Mouse (Mus musculus): ENCODE data around the gene Slc2a1. TPM values are rescaled to one million over a fixed set of nuclear protein-coding genes. Genes with fewer than 3 reads are reported as not detected.

The Slc2a1 gene
- polyA plus RNA-seq, 1 experiment from 2014 or later: 91.6 TPM

GRCm38 (mm10) chr4:119165916-119166315, 57.4 kb downstream of the Slc2a1 start:
- Histone ChIP-seq H3K9ac (no peak overlapping the region), H3K36me3 (peaks cover 29% of the 10 kb centered on the region), H3K27ac (no peak overlapping the region), H3K27me3 (no peaks in the 10 kb centered on the region), H3K4me3 (replicated peaks) (no peak overlapping the region), H3K4me1 (no peaks in the 10 kb centered on the region), H3K4me2 (no peak overlapping the region), H3K9me3 (replicated peaks) (no peaks in the 10 kb centered on the region)
- 63% methylated on average over 7 of the region's 7 CpGs for WGBS
- ATAC-seq (replicated peaks; ENCODE audit: low FRiP score): no peak

GRCm38 (mm10) chr4:119167068-119167467, 58.6 kb downstream of the Slc2a1 start:
- Histone ChIP-seq H3K27me3 (no peaks in the 10 kb centered on the region), H3K4me3 (replicated peaks) (no peak overlapping the region), H3K36me3 (peaks cover 34% of the 10 kb centered on the region), H3K9ac (no peak overlapping the region), H3K4me2 (no peak overlapping the region), H3K27ac (no peak overlapping the region), H3K9me3 (replicated peaks) (no peaks in the 10 kb centered on the region), H3K4me1 (no peaks in the 10 kb centered on the region; the same call in 1 of the 2 replicates)
- 81% methylated on average over 4 of the region's 4 CpGs for WGBS
- ATAC-seq (replicated peaks; ENCODE audit: low FRiP score): no peak

- H3K9me3 ChIP-seq (replicated peaks): no peaks in the 10 kb centered on the region
- no peaks in the 10 kb centered on the region for H3K27me3 ChIP-seq
- 0 out of 2 replicates have a peak, but pooled peaks have one; percentile 12 for ATAC-seq (replicated peaks; ENCODE audit: low FRiP score)
- H3K9ac ChIP-seq: no peak overlapping the region
- no peak overlapping the region for H3K27ac ChIP-seq
- 3% methylated on average over 4 of the region's 4 CpGs for WGBS
- H3K4me1 ChIP-seq: peaks cover 3% of the 10 kb centered on the region
- peaks cover 34% of the 10 kb centered on the region for H3K36me3 ChIP-seq
- H3K4me3 ChIP-seq (replicated peaks): no peak overlapping the region
- H3K4me2 ChIP-seq: no peak overlapping the region
Observed at GRCm38 (mm10) chr4:119167663-119168062, 59.2 kb downstream of the Slc2a1 start.

GRCm38 (mm10) chr4:119172919-119173650, 64.6 kb downstream of the Slc2a1 start:
- no peaks in the 10 kb centered on the region for H3K9me3 ChIP-seq (replicated peaks)
- H3K27ac ChIP-seq: peak overlapping the region; percentile 75; the same call in 1 of the 2 replicates
- ATAC-seq (replicated peaks; ENCODE audit: low FRiP score): no peak
- peak overlapping the region; percentile 91 for H3K9ac ChIP-seq
- H3K4me1 ChIP-seq: peaks cover 15% of the 10 kb centered on the region
- 31% methylated on average over 18 of the region's 18 CpGs for WGBS
- peak overlapping the region; percentile 88 for H3K4me3 ChIP-seq (replicated peaks)
- H3K4me2 ChIP-seq: peak overlapping the region; percentile 76
- H3K36me3 ChIP-seq: peaks cover 33% of the 10 kb centered on the region
- H3K27me3 ChIP-seq: no peaks in the 10 kb centered on the region

- H3K4me1 ChIP-seq: peaks cover 19% of the 10 kb centered on the region
- H3K27me3 ChIP-seq: no peaks in the 10 kb centered on the region
- peak within 1 kb of the TSS; percentile 76 for H3K4me2 ChIP-seq
- peak within 1 kb of the TSS; percentile 91 for H3K9ac ChIP-seq
- WGBS: under 1% methylated on average over 40 of the region's 40 CpGs
- no peaks in the 10 kb centered on the region for H3K9me3 ChIP-seq (replicated peaks)
- ATAC-seq (replicated peaks; ENCODE audit: low FRiP score): peak; percentile 100
- peaks cover 24% of the 10 kb centered on the region for H3K36me3 ChIP-seq
- peak within 1 kb of the TSS; percentile 88 for H3K4me3 ChIP-seq (replicated peaks)
- peak within 1 kb of the TSS; percentile 75 for H3K27ac ChIP-seq
Observed at GRCm38 (mm10) chr4:119173851-119174453, 65.4 kb downstream of the Slc2a1 start, which contains the start of gene Zfp691. Gene Zfp691, minus strand, starts transcription at chr4:119174195.

- WGBS: 70% methylated on average over 5 of the region's 5 CpGs
Observed at GRCm38 (mm10) chr4:119177702-119178101, 69.2 kb downstream of the Slc2a1 start.

GRCm38 (mm10) chr4:119178331-119178730, 69.8 kb downstream of the Slc2a1 start:
- Histone ChIP-seq H3K4me3 (replicated peaks) (no peak overlapping the region), H3K9me3 (replicated peaks) (no peaks in the 10 kb centered on the region), H3K27ac (no peak overlapping the region), H3K27me3 (no peaks in the 10 kb centered on the region), H3K4me1 (peaks cover 9% of the 10 kb centered on the region), H3K36me3 (no peaks in the 10 kb centered on the region), H3K4me2 (no peak overlapping the region), H3K9ac (no peak overlapping the region)
- 37% methylated on average over 18 of the region's 18 CpGs for WGBS
- ATAC-seq (replicated peaks; ENCODE audit: low FRiP score): no peak

More at GRCm38 (mm10) chr4:119177702-119178101, 69.2 kb downstream of the Slc2a1 start:
- H3K9ac ChIP-seq: no peak overlapping the region
- ATAC-seq (replicated peaks; ENCODE audit: low FRiP score): no peak
- no peak overlapping the region for H3K4me3 ChIP-seq (replicated peaks)
- no peaks in the 10 kb centered on the region for H3K27me3 ChIP-seq
- no peak overlapping the region for H3K27ac ChIP-seq
- no peak overlapping the region for H3K4me2 ChIP-seq
- no peaks in the 10 kb centered on the region for H3K9me3 ChIP-seq (replicated peaks)
- H3K36me3 ChIP-seq: no peaks in the 10 kb centered on the region
- H3K4me1 ChIP-seq: peaks cover 15% of the 10 kb centered on the region

- 46% methylated on average over 4 of the region's 4 CpGs for WGBS
- Histone ChIP-seq H3K4me1 (peaks cover 5% of the 10 kb centered on the region; the same call in 1 of the 2 replicates), H3K9ac (no peak overlapping the region), H3K27ac (no peak overlapping the region), H3K27me3 (no peaks in the 10 kb centered on the region), H3K4me3 (replicated peaks) (no peak overlapping the region), H3K4me2 (no peak overlapping the region), H3K36me3 (no peaks in the 10 kb centered on the region), H3K9me3 (replicated peaks) (no peaks in the 10 kb centered on the region)
- ATAC-seq (replicated peaks; ENCODE audit: low FRiP score): no peak
Observed at GRCm38 (mm10) chr4:119180133-119180707, 71.7 kb downstream of the Slc2a1 start.

- Histone ChIP-seq H3K36me3 (no peaks in the 10 kb centered on the region), H3K4me3 (replicated peaks) (no peak overlapping the region), H3K27me3 (no peaks in the 10 kb centered on the region), H3K9ac (no peak overlapping the region), H3K4me2 (no peak overlapping the region), H3K4me1 (peaks cover 5% of the 10 kb centered on the region; the same call in 1 of the 2 replicates), H3K27ac (no peak overlapping the region), H3K9me3 (replicated peaks) (no peaks in the 10 kb centered on the region)
- 86% methylated on average over 9 of the region's 9 CpGs for WGBS
- ATAC-seq (replicated peaks; ENCODE audit: low FRiP score): no peak
Observed at GRCm38 (mm10) chr4:119181456-119181855, 72.9 kb downstream of the Slc2a1 start.

GRCm38 (mm10) chr4:119183525-119183924, 75.0 kb downstream of the Slc2a1 start:
- H3K9me3 ChIP-seq (replicated peaks): no peaks in the 10 kb centered on the region
- ATAC-seq (replicated peaks; ENCODE audit: low FRiP score): no peak
- H3K4me2 ChIP-seq: no peak overlapping the region
- H3K4me1 ChIP-seq: no peaks in the 10 kb centered on the region
- H3K27ac ChIP-seq: no peak overlapping the region
- no peaks in the 10 kb centered on the region for H3K27me3 ChIP-seq
- 69% methylated on average over 1 of the region's 1 CpGs for WGBS
- no peaks in the 10 kb centered on the region for H3K36me3 ChIP-seq
- H3K9ac ChIP-seq: no peak overlapping the region
- no peak overlapping the region for H3K4me3 ChIP-seq (replicated peaks)

- Histone ChIP-seq H3K4me2 (no peak overlapping the region), H3K4me3 (replicated peaks) (no peak overlapping the region), H3K27ac (no peak overlapping the region), H3K36me3 (no peaks in the 10 kb centered on the region), H3K4me1 (no peaks in the 10 kb centered on the region), H3K9ac (no peak overlapping the region), H3K9me3 (replicated peaks) (no peaks in the 10 kb centered on the region), H3K27me3 (no peaks in the 10 kb centered on the region)
- 80% methylated on average over 4 of the region's 4 CpGs for WGBS
- no peak for ATAC-seq (replicated peaks; ENCODE audit: low FRiP score)
Observed at GRCm38 (mm10) chr4:119185771-119186170, 77.3 kb downstream of the Slc2a1 start.
